Mouse (Mus musculus) hindbrain, embryonic 11.5 days (tissue): ENCODE results near the gene Ube2d3. TPM values are rescaled to one million over a fixed set of nuclear protein-coding genes. Genes with fewer than 3 reads are reported as not detected.

Experiments
- ATAC-seq: fragments of 200-750 bp; cut with Nextera tagmentation; 2 replicates; pipeline ENCODE4 v1.8.0; 2017; ENCODE audit warnings: mild to moderate bottlenecking, moderate TSS enrichment, moderate library complexity; ENCODE audit not compliant: low FRiP score
- DNase-seq: peaks from one replicate; pipeline ENCODE4 v3.0.0-alpha.2; 2015; ENCODE audit warnings: low spot score
- H3K27ac ChIP-seq: fragments of 300-500 bp; sonication (generic); 2 replicates; pipeline ENCODE4 v1.5.1; 2014; ENCODE audit warnings: mild to moderate bottlenecking, low read depth, low read length
- H3K27me3 ChIP-seq: fragments of 300-500 bp; sonication (generic); 2 replicates; pipeline ENCODE4 v1.6.1; 2014; ENCODE audit warnings: mild to moderate bottlenecking, low read length, moderate library complexity, mixed read lengths; ENCODE audit not compliant: control insufficient read depth, insufficient read depth
- H3K36me3 ChIP-seq: fragments of 300-500 bp; sonication (generic); 2 replicates; pipeline ENCODE4 v1.6.1; 2014; ENCODE audit warnings: mild to moderate bottlenecking, low read length, moderate library complexity, mixed read lengths; ENCODE audit not compliant: control insufficient read depth, insufficient read depth
- H3K4me1 ChIP-seq: fragments of 300-500 bp; sonication (generic); replicated peaks from 2 replicates; pipeline ENCODE4 v1.6.1; 2014; ENCODE audit warnings: low read length, mixed read lengths; ENCODE audit not compliant: control insufficient read depth, insufficient read depth
- H3K4me2 ChIP-seq: fragments of 300-500 bp; sonication (generic); replicated peaks from 2 replicates; pipeline ENCODE4 v1.6.1; 2014; ENCODE audit warnings: mild to moderate bottlenecking, low read depth, low read length
- H3K4me3 ChIP-seq: fragments of 300-500 bp; sonication (generic); 2 replicates; pipeline ENCODE4 v1.5.1; 2014; ENCODE audit warnings: low read depth, low read length
- H3K9ac ChIP-seq: fragments of 300-500 bp; sonication (generic); 2 replicates; pipeline ENCODE4 v1.6.1; 2014; ENCODE audit warnings: low read depth, low read length
- H3K9me3 ChIP-seq: fragments of 300-500 bp; sonication (generic); 2 replicates; pipeline ENCODE4 v1.6.1; 2016; ENCODE audit warnings: low read length; ENCODE audit not compliant: control insufficient read depth
- WGBS: fragments of 180-500 bp; shearing (Covaris S2); extraction: QIAGEN DNeasy Blood & Tissue Kit; methylation state at CpG from one replicate; pipeline ENCODE4 v1.1.7; 2014; 5-methylcytosine and 5-hydroxymethylcytosine counted together
- polyA plus RNA-seq: library from polyadenylated mRNA; unstranded; fragments of >200 nt; fragmentation: Nextera tagmentation; extraction: Ambion mirVana; gene quantifications from 2 replicates; pipeline ENCODE4 v1.2.1, GENCODE M21; 2014

The Ube2d3 gene
- polyA plus RNA-seq, 1 experiment from 2014 or later = 666 TPM

- no peak overlapping the region for H3K27ac ChIP-seq
- no peak overlapping the region for H3K4me3 ChIP-seq
- H3K9me3 ChIP-seq = no peaks in the 10 kb centered on the region
- H3K27me3 ChIP-seq = no peaks in the 10 kb centered on the region
- WGBS = 88% methylated on average over 3 of the region's 3 CpGs
- H3K4me1 ChIP-seq = no peaks in the 10 kb centered on the region
- ATAC-seq = no peak
- no peak for DNase-seq
- no peak overlapping the region for H3K9ac ChIP-seq
- no peak overlapping the region for H3K4me2 ChIP-seq
- H3K36me3 ChIP-seq = no peaks in the 10 kb centered on the region
Measured at GRCm38 (mm10) chr3:135510372-135510771, 72.4 kb downstream of the Ube2d3 start.

- H3K9me3 ChIP-seq = no peaks in the 10 kb centered on the region
- H3K9ac ChIP-seq = no peak overlapping the region
- H3K4me2 ChIP-seq = no peak overlapping the region
- DNase-seq (peak; percentile 21), ATAC-seq (0 out of 2 replicates have a peak, but pooled peaks have one; percentile 41)
- no peak overlapping the region for H3K27ac ChIP-seq
- H3K36me3 ChIP-seq = no peaks in the 10 kb centered on the region
- WGBS = 52% methylated on average over 11 of the region's 11 CpGs
- no peak overlapping the region for H3K4me3 ChIP-seq
- no peaks in the 10 kb centered on the region for H3K4me1 ChIP-seq
- no peaks in the 10 kb centered on the region for H3K27me3 ChIP-seq
Measured at GRCm38 (mm10) chr3:135511683-135512082, 73.7 kb downstream of the Ube2d3 start.

DNA sequence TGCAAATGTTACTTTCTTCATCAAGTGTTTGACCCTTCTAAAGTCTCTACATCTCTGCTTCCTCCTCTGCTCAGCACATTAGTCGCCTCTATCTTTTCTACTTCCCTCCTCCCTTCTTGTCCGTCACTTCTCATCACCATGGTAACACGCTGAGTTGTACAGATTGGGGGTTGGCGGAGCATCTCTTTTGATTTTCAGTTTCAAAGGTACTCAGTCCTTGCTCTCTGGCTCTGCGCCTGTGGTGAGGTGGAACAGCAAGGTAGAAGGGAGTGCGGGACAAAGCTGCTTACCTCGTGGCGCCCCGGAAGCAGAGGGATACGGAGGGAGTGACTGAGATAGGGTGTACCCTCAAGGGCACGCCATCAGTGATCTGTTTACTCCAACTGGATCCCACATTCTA lies 75.3 kb downstream of the Ube2d3 start:
- WGBS = 42% methylated on average over 11 of the region's 11 CpGs
- Histone ChIP-seq H3K4me3 (no peak overlapping the region), H3K9me3 (no peaks in the 10 kb centered on the region), H3K4me1 (no peaks in the 10 kb centered on the region), H3K9ac (no peak overlapping the region), H3K27me3 (no peaks in the 10 kb centered on the region), H3K36me3 (no peaks in the 10 kb centered on the region), H3K27ac (no peak overlapping the region), H3K4me2 (no peak overlapping the region)
- DNase-seq (no peak), ATAC-seq (peak; percentile 30; the same call in 1 of the 2 replicates)

- H3K4me1 ChIP-seq = no peaks in the 10 kb centered on the region
- ATAC-seq (no peak), DNase-seq (no peak)
- no peaks in the 10 kb centered on the region for H3K27me3 ChIP-seq
- H3K4me3 ChIP-seq = no peak overlapping the region
- no peak overlapping the region for H3K9ac ChIP-seq
- no peak overlapping the region for H3K4me2 ChIP-seq
- H3K9me3 ChIP-seq = no peaks in the 10 kb centered on the region
- H3K27ac ChIP-seq = no peak overlapping the region
- H3K36me3 ChIP-seq = no peaks in the 10 kb centered on the region
- 80% methylated on average over 14 of the region's 14 CpGs for WGBS
Measured at GRCm38 (mm10) chr3:135513800-135514425, 76.0 kb downstream of the Ube2d3 start.

- no peak overlapping the region for H3K4me3 ChIP-seq
- no peaks in the 10 kb centered on the region for H3K27me3 ChIP-seq
- H3K27ac ChIP-seq = no peak overlapping the region
- no peak overlapping the region for H3K9ac ChIP-seq
- H3K4me2 ChIP-seq = no peak overlapping the region
- H3K4me1 ChIP-seq = no peaks in the 10 kb centered on the region
- ATAC-seq (no peak), DNase-seq (no peak)
- 94% methylated on average over 5 of the region's 5 CpGs for WGBS
- H3K9me3 ChIP-seq = no peaks in the 10 kb centered on the region
- no peaks in the 10 kb centered on the region for H3K36me3 ChIP-seq
Measured at GRCm38 (mm10) chr3:135515246-135515645, 77.3 kb downstream of the Ube2d3 start.

GRCm38 (mm10) chr3:135516891-135517290 lies 78.9 kb downstream of the Ube2d3 start:
- no peaks in the 10 kb centered on the region for H3K9me3 ChIP-seq
- ATAC-seq (0 out of 2 replicates have a peak, but pooled peaks have one; percentile 16), DNase-seq (no peak)
- 72% methylated on average over 6 of the region's 6 CpGs for WGBS
- H3K27me3 ChIP-seq = no peaks in the 10 kb centered on the region
- H3K36me3 ChIP-seq = no peaks in the 10 kb centered on the region
- no peaks in the 10 kb centered on the region for H3K4me1 ChIP-seq
- H3K27ac ChIP-seq = no peak overlapping the region
- no peak overlapping the region for H3K9ac ChIP-seq
- H3K4me2 ChIP-seq = no peak overlapping the region
- H3K4me3 ChIP-seq = no peak overlapping the region

Other genes with a start within 250 kb of the Ube2d3 start
- 40.8 and 43.5 TPM in 2 replicates for gene Cenpe, start 225.6 kb upstream of the Ube2d3 start, polyA plus RNA-seq
- gene Bdh2, start 156.9 kb upstream of the Ube2d3 start, polyA plus RNA-seq = 5.1 and 5.2 TPM in 2 replicates
- gene Slc9b2, start 130.4 kb upstream of the Ube2d3 start, polyA plus RNA-seq = 1.1 and 1.9 TPM in 2 replicates
- not detected in 2 replicates for gene Slc9b1, start 90.1 kb upstream of the Ube2d3 start, polyA plus RNA-seq
- gene Cisd2, start 14.2 kb upstream of the Ube2d3 start, polyA plus RNA-seq = 80.6 and 92.3 TPM in 2 replicates
- 3.7 and 4.8 TPM in 2 replicates for gene Manba, start 47.5 kb downstream of the Ube2d3 start, polyA plus RNA-seq